Mouse (Mus musculus) stomach, embryonic 15.5 days (tissue): Measurements from ENCODE around the gene Tmem169. TPM values are rescaled to one million over a fixed set of nuclear protein-coding genes. Genes with fewer than 3 reads are reported as not detected.

Source experiments
- ATAC-seq: fragments of 200-750 bp; cut with Nextera tagmentation; 2 replicates; pipeline ENCODE4 v1.8.0; 2017; ENCODE audit warnings: low read depth, moderate number of reproducible peaks, moderate TSS enrichment; ENCODE audit not compliant: insufficient read depth, low FRiP score
- H3K27ac ChIP-seq: fragments of 300-500 bp; sonication (generic); 2 replicates; pipeline ENCODE4 v1.5.1; 2015; ENCODE audit warnings: mild to moderate bottlenecking, inconsistent platforms
- H3K27me3 ChIP-seq: fragments of 300-500 bp; sonication (generic); replicated peaks from 2 replicates; pipeline ENCODE4 v1.6.1; 2015; ENCODE audit warnings: inconsistent platforms
- H3K36me3 ChIP-seq: fragments of 300-500 bp; sonication (generic); 2 replicates; pipeline ENCODE4 v1.6.1; 2015; ENCODE audit warnings: inconsistent platforms
- H3K4me1 ChIP-seq: fragments of 300-500 bp; sonication (generic); 2 replicates; pipeline ENCODE4 v1.6.1; 2015; ENCODE audit warnings: inconsistent platforms
- H3K4me2 ChIP-seq: fragments of 300-500 bp; sonication (generic); 2 replicates; pipeline ENCODE4 v1.6.1; 2015; ENCODE audit warnings: mild to moderate bottlenecking, inconsistent platforms
- H3K4me3 ChIP-seq: fragments of 300-500 bp; sonication (generic); replicated peaks from 2 replicates; pipeline ENCODE4 v1.5.1; 2015; ENCODE audit warnings: inconsistent platforms
- H3K9ac ChIP-seq: fragments of 300-500 bp; sonication (generic); 2 replicates; pipeline ENCODE4 v1.6.1; 2015; ENCODE audit warnings: inconsistent platforms
- H3K9me3 ChIP-seq: fragments of 300-500 bp; sonication (generic); 2 replicates; pipeline ENCODE4 v1.6.1; 2016; ENCODE audit warnings: inconsistent platforms
- WGBS: fragments of 180-500 bp; shearing (Covaris S2); methylation state at CpG from one replicate; pipeline ENCODE4 v1.1.7; 2015; 5-methylcytosine and 5-hydroxymethylcytosine counted together
- polyA plus RNA-seq: library from polyadenylated mRNA; unstranded; fragments of >200 nt; fragmentation: Nextera tagmentation; extraction: Ambion mirVana; gene quantifications from 2 replicates; pipeline ENCODE4 v1.2.1, GENCODE M21; 2015

Gene Tmem169
- polyA plus RNA-seq, 1 experiment from 2014 or later: 3.2 TPM

DNA sequence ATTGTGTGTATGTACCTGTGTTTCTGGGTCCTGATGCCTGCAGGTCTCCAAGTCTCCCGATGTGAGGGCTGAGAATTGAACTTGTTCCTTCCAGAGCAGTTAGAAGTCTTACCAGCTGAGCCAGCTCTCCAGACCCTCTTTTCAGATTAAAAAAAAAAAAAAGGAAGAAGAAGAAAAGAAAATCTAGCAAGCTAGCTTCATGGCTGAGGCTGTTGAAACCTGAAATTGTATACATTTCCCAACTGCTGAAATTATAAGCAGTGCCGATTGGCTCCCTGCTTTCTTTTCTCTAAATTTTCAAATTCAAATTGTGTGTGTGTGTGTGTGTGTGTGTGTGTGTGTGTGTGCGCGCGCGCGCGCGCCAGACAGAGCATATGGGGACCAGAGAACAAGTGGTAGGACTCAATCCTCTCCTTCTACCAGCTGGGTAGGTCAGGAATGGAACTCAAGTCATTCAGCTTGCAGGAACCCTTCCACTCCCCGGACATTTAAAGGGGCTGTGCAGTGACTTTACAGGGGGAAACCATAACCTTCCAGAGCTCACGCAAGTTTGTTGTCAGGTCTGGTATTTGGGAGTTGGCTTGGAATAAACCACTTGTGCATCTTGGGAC, 30.2 kb upstream of the Tmem169 start:
- Histone ChIP-seq H3K36me3 (no peaks in the 10 kb centered on the region), H3K4me3 (peak overlapping the region; percentile 41), H3K9me3 (no peaks in the 10 kb centered on the region), H3K4me1 (peaks cover 19% of the 10 kb centered on the region), H3K27me3 (no peaks in the 10 kb centered on the region), H3K27ac (peak overlapping the region; percentile 89; the same call in 1 of the 2 replicates), H3K9ac (no peak overlapping the region), H3K4me2 (peak overlapping the region; percentile 69)
- no peak for ATAC-seq
- WGBS: 31% methylated on average over 11 of the region's 11 CpGs

DNA sequence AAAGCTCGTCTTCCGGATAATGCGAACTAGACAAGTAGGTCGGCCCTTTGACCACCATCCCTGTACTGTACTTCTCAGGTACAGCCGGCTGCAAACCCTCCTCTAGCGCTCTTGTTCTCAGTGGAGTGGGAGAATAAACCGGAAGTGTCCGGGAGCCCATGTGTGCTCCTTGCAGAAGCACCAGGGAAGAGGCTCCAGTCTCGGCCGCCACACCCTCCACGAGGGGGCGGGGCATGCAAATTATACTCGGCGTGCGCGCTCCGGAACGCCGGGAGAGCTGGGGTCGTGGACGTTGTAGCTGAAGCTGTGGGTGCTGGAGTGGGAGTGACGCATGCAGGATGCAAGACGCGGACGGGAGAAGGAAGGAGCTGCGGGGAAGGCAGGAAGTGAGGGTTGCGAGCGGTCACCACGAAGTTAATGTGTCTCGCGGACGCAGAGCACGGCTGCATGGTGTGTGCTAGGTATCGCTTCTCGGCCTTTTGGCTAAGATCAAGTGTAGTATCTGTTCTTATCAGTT, 29.6 kb upstream of the Tmem169 start:
- peak overlapping the region; percentile 89 for H3K27ac ChIP-seq
- no peaks in the 10 kb centered on the region for H3K27me3 ChIP-seq
- peak overlapping the region; percentile 41 for H3K4me3 ChIP-seq
- ATAC-seq: peak; percentile 88
- H3K4me1 ChIP-seq: peaks cover 19% of the 10 kb centered on the region
- under 1% methylated on average over 35 of the region's 35 CpGs for WGBS
- H3K36me3 ChIP-seq: 0 out of 2 replicates have a peak, but pooled peaks cover under 1% of the 10 kb centered on the region
- H3K4me2 ChIP-seq: peak overlapping the region; percentile 69
- peak overlapping the region; percentile 30; the same call in 1 of the 2 replicates for H3K9ac ChIP-seq
- no peaks in the 10 kb centered on the region for H3K9me3 ChIP-seq

DNA sequence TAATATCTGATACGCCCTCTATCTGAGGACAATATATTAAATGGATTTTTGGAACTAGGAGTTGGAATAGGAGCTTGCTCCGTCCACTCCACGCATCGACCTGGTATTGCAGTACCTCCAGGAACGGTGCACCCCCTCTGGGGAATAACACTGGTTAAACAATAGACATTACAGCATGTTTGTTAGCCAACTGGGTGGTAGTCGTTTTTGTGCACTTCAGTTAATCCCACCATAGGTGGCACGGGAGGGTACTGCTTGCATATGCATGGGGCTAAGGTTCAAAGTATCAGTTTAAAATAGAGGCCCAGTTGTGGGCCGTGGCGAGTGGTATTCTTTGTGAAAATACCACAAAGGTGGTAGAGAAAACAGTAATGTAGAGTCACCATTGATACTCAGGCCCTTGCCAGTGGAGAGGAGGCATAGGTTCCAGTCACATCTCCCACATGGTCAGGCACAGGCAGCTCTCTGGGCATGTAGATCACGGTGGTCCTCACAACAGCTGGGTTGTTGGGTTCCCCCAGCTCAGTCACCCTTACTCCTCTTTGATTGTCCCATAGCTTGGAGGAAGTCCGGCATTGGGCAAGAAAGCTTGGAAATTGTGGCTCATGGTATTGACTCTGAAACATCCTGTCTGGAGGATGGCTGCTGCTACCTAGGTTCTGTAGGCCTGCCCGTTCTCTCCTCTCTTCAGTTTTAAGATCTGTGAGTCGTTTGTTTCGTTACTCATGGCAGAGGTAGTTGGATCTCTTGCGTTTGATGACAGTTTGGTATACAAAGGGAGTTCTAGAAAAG, 28.9 kb upstream of the Tmem169 start:
- H3K4me1 ChIP-seq: peaks cover 19% of the 10 kb centered on the region
- no peaks in the 10 kb centered on the region for H3K9me3 ChIP-seq
- ATAC-seq: peak; percentile 90
- H3K4me3 ChIP-seq: peak overlapping the region; percentile 41
- peaks cover 7% of the 10 kb centered on the region; the same call in 1 of the 2 replicates for H3K36me3 ChIP-seq
- H3K9ac ChIP-seq: 0 out of 2 replicates have a peak overlapping the region, but pooled peaks have one; percentile 30
- peak overlapping the region; percentile 89 for H3K27ac ChIP-seq
- WGBS: 3% methylated on average over 15 of the region's 15 CpGs
- H3K27me3 ChIP-seq: no peaks in the 10 kb centered on the region
- peak overlapping the region; percentile 69 for H3K4me2 ChIP-seq

DNA sequence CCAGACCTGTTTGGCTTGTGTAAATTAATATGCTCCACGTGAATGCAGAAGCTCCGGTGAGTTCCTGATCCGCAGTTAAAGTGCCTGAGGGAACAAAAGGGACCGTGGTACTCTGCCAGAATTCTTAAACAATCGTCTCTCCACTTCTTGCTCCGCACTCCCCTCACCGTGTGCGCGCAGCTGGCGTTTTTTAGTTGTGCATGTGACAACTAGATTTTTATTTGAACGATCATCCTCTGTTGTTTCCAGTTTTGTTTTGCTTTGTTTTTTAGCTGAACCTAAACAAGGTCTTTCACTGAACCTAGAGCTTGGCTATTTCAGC, 28.4 kb upstream of the Tmem169 start:
- H3K36me3 ChIP-seq: peaks cover 7% of the 10 kb centered on the region; the same call in 1 of the 2 replicates
- no peak for ATAC-seq
- H3K9me3 ChIP-seq: no peaks in the 10 kb centered on the region
- WGBS: 27% methylated on average over 11 of the region's 11 CpGs
- H3K4me2 ChIP-seq: peak overlapping the region; percentile 69
- peak overlapping the region; percentile 41 for H3K4me3 ChIP-seq
- peaks cover 19% of the 10 kb centered on the region for H3K4me1 ChIP-seq
- H3K9ac ChIP-seq: no peak overlapping the region
- peak overlapping the region; percentile 89 for H3K27ac ChIP-seq
- H3K27me3 ChIP-seq: no peaks in the 10 kb centered on the region

DNA sequence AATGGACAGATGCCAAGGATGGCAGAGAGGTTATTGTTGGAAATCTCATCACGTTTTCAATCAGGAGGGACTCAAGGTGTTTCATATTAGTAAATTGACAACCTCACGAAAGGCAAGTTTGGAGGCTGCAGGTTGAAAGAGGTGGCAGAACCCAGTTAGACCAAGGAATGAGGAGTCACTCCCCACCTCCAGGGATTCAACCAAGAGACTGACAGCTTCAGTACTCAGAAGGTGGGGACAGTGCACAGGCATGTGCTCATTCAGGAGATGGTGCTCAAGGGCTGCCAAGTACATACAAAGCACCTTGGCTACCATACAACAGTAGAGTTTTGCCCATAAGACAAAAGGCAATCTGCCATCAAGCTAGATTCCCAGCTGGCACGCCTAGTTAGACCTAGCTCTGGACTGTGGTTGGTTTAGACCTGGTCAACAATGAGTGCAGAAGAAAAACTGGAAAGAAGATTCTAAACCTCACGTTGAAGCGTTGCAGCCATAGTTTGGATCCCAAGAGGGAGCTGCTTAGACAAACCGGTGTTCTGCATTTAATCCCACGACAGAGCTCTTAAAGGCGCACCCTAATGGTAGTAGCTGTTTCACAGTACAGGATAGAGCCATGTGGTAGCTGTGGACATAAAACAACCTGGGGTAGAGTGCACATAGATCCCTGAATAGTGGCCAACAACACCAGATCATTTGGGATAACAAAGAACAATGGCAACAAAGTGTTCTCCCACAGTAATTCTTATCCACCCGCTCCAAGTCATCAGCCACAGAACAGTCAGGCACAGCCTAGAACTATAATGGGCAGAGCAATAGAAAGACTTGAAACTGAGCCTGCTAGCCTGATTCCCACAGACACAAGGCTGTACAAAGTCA, 27.6 kb upstream of the Tmem169 start:
- Histone ChIP-seq H3K9ac (no peak overlapping the region), H3K9me3 (no peaks in the 10 kb centered on the region), H3K27ac (no peak overlapping the region), H3K4me3 (no peak overlapping the region), H3K4me2 (peak overlapping the region; percentile 69; the same call in 1 of the 2 replicates), H3K36me3 (peaks cover 7% of the 10 kb centered on the region; the same call in 1 of the 2 replicates), H3K27me3 (no peaks in the 10 kb centered on the region), H3K4me1 (peaks cover 19% of the 10 kb centered on the region)
- WGBS: 82% methylated on average over 9 of the region's 9 CpGs
- no peak for ATAC-seq

DNA sequence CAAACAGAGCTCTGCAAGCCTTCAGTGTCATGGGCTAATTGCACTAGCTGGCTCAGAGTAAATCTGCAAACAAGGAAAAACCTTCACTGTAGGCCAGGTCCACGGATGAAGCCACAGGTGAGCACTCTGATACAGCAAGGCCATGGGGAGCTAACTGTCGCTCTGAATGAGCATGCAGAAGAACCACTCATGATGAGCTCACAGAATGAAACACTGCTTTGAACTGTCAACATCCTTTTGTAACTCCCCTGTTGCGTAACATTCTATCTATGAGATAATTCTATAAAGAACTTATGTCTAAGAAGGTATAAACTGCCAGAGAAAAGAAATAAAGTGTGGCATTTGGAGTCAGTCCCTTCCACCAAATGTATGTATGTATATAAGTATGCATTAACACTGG, 21.1 kb upstream of the Tmem169 start:
- ATAC-seq: no peak
- Histone ChIP-seq H3K4me3 (no peak overlapping the region), H3K9me3 (no peaks in the 10 kb centered on the region), H3K4me2 (no peak overlapping the region), H3K36me3 (peaks cover 10% of the 10 kb centered on the region; the same call in 1 of the 2 replicates), H3K27ac (no peak overlapping the region), H3K9ac (no peak overlapping the region), H3K27me3 (no peaks in the 10 kb centered on the region), H3K4me1 (peaks cover 4% of the 10 kb centered on the region; the same call in 1 of the 2 replicates)
- 87% methylated on average over 3 of the region's 3 CpGs for WGBS

DNA sequence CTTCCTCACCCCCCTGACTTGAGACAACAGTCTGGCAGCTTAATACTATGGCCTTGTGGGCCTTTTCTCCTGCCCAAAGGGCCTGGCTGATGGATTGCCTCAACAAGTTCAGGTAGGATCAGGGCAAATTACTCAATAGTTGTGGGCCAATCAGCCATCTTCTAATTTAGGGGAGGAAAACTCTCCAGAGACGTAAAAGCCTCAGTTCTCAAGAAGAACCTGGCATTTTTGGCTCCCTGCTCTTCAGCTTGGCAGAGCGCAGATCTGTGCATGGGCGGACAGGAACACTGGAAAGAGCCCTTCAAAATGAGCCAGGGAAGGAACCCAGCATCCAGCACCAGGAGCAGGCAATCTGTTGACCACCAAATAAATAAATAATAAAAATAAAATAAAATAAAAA, 6.1 kb upstream of the Tmem169 start:
- Histone ChIP-seq H3K9me3 (no peaks in the 10 kb centered on the region), H3K27me3 (no peaks in the 10 kb centered on the region), H3K36me3 (peaks cover 10% of the 10 kb centered on the region), H3K4me2 (no peak overlapping the region), H3K9ac (no peak overlapping the region), H3K4me3 (no peak overlapping the region), H3K27ac (no peak overlapping the region), H3K4me1 (no peaks in the 10 kb centered on the region)
- 91% methylated on average over 3 of the region's 3 CpGs for WGBS
- ATAC-seq: no peak

DNA sequence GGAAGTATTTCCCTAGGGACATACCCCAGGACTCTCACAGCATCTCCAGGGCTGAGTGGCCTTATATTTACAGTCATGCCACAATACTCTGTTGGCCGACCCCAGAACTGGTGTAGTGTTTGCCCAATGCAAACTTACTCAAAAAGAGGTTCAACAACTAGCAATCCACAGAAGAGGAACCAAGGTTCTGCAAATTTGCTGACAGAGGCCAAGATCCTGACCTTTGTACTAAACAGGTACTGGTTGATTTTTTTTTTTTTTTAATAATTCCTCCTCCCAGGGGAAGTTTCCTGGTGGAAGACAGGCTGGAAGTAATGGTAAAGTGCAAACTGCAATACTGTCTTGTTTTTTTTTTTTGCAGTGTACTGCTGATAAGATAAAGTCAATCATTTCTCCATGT, 1.6 kb upstream of the Tmem169 start:
- ATAC-seq: no peak
- Histone ChIP-seq H3K27me3 (no peaks in the 10 kb centered on the region), H3K9ac (no peak overlapping the region), H3K4me2 (no peak overlapping the region), H3K27ac (no peak overlapping the region), H3K9me3 (no peaks in the 10 kb centered on the region), H3K36me3 (no peaks in the 10 kb centered on the region), H3K4me1 (peaks cover 3% of the 10 kb centered on the region; the same call in 1 of the 2 replicates), H3K4me3 (no peak overlapping the region)
- WGBS: 56% methylated on average over 1 of the region's 1 CpGs

DNA sequence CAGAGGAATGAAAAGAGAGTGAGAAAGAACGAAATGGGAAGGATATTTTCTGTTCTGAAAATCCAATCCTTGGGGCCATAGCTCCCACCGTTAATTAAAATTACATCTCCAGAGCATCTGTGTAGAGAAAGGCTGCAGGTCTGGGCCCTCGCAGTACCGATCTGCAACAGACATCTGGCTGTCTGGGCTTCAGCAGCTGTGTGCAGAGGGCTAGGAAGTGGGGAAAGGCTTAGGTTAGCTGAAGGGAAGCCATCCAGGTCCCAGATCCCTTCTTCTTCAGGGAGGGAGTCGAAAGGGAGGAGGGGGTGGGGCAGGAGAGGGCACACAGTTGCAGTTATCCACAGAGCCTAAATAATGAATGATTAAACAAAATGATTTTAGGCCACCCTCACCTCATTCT, 370 bp downstream of the Tmem169 start:
- Histone ChIP-seq H3K9me3 (no peaks in the 10 kb centered on the region), H3K27ac (no peak overlapping the region), H3K36me3 (no peaks in the 10 kb centered on the region), H3K4me1 (peaks cover 3% of the 10 kb centered on the region; the same call in 1 of the 2 replicates), H3K4me2 (peak overlapping the region; percentile 92), H3K4me3 (peak overlapping the region; percentile 67), H3K9ac (no peak overlapping the region), H3K27me3 (no peaks in the 10 kb centered on the region)
- no peak for ATAC-seq
- 6% methylated on average over 5 of the region's 5 CpGs for WGBS

DNA sequence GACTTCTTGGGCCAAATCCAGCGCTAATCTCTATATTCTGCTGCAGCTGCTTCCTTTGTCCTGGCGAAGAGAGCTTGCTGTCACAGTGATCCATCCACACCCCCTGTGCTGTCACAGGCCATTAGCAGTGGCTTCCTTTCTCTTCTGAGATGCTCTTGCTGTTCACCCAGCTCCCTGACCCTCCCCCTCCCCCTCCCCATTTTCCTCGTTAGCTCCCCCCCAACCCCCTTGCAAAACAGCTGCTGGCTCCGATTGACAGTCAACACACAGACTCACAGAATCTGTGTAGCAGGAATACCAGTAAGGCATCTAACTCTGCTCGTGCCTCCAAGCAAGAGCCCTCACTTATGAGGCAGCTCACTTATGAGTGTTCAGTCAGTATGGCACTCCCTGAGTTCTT, 2.7 kb downstream of the Tmem169 start:
- H3K4me2 ChIP-seq: no peak overlapping the region
- H3K9ac ChIP-seq: no peak overlapping the region
- no peak overlapping the region for H3K4me3 ChIP-seq
- H3K4me1 ChIP-seq: peaks cover 3% of the 10 kb centered on the region; the same call in 1 of the 2 replicates
- H3K27ac ChIP-seq: no peak overlapping the region
- H3K9me3 ChIP-seq: no peaks in the 10 kb centered on the region
- WGBS: 32% methylated on average over 5 of the region's 5 CpGs
- no peak for ATAC-seq
- H3K27me3 ChIP-seq: no peaks in the 10 kb centered on the region
- H3K36me3 ChIP-seq: no peaks in the 10 kb centered on the region

DNA sequence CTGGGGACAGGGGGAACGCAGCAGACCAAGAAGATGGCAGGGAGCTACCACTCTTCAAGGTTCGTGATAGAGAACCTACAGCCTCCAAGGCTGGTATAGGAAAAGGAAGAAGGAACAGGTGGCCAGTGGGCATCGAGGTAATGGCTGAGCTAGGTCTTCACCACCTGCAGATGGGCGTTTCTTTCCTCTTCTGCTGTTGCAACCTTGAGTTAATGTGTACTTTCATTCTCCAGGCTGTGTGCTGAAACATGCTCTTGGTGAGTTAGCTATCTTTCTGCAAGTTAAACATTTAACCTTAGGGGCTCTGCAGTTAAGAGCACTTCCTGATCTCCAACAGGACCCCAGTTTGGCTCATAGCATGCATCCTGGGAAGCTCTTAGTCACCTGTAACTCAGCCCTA, 3.7 kb downstream of the Tmem169 start:
- Histone ChIP-seq H3K9ac (no peak overlapping the region), H3K4me1 (peaks cover 3% of the 10 kb centered on the region; the same call in 1 of the 2 replicates), H3K27me3 (no peaks in the 10 kb centered on the region), H3K4me2 (no peak overlapping the region), H3K4me3 (no peak overlapping the region), H3K9me3 (no peaks in the 10 kb centered on the region), H3K36me3 (no peaks in the 10 kb centered on the region), H3K27ac (no peak overlapping the region)
- ATAC-seq: no peak
- WGBS: 71% methylated on average over 4 of the region's 4 CpGs
